Mouse (Mus musculus) ovary, postnatal 14 days (tissue): ENCODE results near the gene Chchd3.

Experiments used
- DNase-seq: peaks from one replicate; pipeline ENCODE4 v3.0.0; 2022; ENCODE audit warnings: low spot score

Gene Chchd3

DNA sequence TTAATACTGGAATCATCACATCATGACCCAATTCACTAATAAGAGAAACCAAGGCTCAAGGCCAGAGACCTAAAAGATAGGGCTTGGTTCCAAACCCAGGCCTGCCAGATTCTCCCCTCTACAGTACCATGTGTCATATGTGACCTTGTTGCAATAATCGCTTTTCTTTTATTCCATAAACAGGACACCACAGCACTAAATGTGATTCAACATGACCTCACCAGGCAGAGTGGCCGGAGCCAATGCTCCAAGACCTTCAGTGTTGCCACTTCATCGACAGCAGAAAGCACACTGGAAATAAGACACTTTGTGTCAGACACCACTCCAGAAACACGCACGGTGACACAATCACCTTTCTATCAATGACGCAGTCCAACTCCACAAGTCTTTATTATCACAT is 258.3 kb downstream of the Chchd3 start:
- DNase-seq, result no peak

DNA sequence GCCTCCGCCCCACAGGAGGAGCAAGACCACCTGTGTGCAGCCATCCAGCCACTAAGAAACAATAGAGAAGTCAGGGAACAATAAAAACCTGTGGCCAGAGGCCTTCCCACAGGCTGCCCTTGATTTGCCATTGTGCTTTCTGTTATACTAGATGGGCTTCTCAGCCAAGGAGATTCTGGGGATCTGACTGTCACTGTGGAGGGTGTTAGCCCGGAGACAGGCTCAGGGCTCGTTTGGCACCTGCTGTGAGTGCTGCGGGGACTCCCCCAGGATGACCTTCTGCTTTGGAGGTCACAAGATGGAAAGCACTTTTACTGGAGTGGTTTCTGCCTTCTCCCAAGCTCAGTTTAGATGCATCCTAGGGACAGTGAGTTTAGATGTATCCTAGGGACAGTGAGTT is 262.5 kb downstream of the Chchd3 start:
- DNase-seq, result no peak

DNA sequence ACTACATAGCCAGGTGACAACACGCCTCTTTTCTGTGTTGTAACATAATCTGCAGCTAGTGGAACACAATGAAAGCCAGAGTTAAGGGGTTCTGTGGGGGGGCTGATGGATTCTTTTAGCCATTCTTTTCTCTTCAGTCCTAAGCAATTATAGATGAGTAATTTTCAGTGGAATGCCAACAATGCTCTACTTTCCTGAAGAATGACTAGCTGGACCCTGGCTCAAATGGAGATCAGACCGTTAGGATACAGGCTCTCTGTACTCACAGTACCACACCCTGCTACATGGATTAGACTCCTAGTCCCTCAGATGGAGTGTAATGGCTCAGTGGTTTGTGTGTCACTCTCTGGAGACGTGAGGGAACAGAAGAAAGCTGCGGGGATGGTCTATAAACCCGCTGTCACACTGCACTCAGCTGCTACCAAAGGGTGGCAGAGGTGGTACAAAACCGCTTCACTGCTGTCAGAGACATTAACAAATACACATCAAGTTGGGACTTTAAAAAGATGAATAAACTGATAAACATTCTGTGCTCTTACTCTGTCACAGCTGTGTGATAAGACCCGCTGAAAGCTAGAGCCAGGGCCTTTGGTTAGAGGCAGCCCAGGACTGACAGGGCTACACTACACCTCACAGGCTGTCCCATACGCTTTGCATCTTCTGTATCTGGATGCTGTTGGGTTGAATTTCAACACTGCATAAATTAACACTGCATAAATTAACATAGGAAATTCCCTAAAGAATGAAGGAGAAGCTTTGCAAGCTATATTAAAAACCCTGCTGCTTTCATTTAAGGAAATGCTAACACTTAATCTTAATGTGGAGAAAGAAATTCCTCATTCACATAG is 264.2 kb downstream of the Chchd3 start:
- no peak for DNase-seq

DNA sequence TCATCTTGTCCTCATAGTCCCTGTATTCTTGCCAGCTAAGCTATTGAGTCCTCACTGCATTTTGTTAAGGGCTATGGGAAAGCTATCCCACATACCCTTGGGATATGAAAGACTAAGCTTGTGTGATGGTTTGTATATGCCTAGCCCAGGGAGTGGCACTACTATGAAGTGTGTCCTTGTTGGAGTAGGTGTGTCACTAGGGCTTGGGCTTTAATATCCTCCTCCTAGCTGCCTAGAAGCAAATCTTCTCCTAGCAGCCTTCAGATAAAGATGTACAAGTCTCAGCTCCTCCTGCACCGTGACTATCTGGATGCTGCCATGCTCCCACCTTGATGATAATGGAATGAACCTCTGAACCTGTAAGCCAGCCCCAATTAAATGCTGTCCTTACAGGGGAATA is 266.5 kb downstream of the Chchd3 start:
- no peak for DNase-seq

DNA sequence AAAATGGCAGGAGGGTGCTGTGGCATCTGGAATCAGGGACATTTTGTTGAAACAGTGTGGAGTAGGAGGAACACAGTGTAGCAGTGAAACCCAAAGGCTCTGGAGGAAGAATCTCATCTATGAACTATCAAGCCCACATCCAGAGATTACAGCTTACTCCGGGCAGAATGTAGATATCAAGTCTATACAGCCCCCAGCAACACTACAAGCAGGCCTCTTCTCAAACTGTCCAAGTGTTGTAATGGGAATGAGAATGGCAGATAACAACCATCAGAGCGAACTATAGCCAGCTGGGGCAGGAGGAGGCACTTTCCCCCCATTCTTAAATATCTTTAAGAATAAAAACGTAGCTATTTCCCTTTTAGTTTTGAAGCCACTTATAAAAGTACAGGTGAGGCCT is 266.9 kb downstream of the Chchd3 start:
- DNase-seq, result no peak

DNA sequence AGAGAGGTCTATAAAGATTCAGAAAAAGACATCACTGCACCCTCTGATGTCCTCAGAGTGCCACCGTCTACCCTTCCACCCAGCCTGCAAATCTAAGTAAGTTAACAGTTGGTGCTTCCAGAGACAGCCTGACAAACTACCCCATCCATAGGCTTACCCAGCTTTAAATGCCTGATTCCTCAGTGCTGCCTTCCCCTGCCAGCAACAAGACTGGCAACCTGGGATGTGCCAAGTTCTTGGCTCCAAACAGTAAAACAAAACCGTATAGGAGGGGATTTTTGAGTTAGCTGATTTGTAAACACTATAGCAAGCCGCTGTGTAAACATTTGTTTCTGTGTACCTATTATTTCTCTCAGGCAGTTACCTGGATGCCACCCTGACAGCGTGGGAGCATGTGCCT is 269.6 kb downstream of the Chchd3 start:
- DNase-seq, result no peak

DNA sequence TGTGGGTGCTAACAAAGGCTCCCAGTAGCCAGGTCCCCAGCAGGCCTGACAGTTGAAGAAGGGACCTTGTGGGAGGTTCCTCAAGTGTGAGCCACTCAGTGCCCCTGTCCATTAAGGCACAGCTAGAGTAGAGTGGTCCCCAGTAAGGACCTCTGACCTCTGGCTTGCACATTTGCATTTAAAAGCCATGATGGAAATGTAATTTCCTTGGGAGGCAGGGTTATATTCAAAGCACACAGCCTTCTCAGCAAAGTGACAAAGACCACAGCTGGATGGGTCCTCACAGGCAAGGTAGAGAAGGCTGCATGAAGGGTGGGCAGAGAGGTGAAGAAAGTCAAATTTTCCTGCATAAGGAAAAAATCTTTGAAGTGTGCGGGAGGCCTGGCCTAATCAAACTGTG is 272.7 kb downstream of the Chchd3 start:
- DNase-seq, result no peak

DNA sequence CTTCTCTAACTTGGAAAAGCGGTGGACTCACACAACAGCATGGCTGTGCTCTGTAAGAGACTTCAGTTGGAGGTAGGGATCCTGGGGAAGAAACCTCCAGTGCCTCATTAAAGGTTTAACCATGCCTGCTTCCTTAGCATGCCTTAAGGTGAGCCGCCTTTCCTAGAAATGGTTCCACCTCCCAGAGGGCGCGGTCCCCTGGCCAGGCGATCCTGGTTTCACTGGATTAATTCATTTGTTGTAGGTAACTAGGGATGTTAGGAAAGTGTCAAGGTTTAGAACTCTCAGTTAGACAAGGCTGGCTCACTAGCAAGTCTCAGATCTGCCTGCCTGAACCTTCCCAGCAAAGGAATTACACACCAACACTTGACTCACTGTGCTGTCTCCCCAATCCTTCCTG is 273.9 kb downstream of the Chchd3 start:
- DNase-seq, result no peak

DNA sequence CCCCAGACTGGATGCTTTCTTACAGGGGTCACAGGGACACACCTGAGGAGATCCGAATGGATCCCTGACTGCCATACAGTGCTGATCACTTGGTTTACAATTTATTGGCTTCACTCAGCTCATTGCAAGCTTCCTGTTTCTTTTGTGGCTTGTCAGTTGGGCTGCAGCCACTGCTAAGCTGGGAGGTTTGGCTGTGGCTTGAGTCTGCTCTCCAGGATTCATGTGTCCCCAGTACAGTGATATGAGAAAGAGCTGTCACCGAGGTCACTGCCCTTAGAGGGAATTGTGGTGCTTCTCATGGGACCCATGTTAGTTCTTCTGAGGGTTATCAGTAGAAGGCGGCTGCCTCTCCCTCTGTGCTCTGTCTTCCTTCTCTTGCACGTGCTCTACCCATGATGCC is 277.0 kb downstream of the Chchd3 start:
- DNase-seq, result no peak

DNA sequence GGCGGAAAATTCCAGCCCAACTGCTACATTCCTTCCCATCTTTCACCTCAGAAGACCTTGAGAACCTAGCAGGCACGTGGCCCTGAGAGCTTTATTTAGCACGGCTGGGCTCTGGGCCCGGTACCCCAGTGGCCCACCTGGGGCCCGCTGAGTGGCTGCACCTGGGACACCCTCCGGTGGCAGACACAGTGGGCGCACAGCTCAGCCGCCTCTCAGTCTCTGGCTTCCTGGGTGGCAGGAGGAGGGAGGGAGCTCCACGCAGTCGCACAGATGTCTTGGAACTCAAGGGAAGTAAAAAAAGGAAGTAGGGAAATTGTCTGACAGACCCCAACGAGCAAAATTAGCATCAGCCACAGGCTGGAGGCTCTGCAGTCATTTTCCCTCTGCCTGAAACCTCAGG is 279.5 kb downstream of the Chchd3 start:
- no peak for DNase-seq

DNA sequence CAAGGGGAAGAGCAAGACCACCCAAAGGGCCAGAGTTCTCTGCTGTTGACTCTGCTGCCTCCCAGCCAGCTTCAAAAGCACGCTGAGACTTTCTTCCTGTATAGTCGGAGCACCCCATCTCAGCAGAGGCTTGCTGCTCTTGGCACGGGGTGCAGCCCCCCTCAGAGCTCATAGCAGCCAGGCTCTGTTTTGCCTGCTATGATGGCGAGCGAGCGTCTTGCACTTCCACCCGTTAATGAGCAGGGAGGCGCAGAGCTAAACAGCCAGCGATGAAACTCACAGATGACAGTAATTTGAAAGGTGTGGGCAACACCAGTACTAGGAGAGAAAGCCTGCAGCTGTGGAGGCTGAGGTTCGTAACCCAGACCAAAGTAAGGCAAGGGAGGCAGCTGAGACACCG is 283.7 kb downstream of the Chchd3 start:
- no peak for DNase-seq

DNA sequence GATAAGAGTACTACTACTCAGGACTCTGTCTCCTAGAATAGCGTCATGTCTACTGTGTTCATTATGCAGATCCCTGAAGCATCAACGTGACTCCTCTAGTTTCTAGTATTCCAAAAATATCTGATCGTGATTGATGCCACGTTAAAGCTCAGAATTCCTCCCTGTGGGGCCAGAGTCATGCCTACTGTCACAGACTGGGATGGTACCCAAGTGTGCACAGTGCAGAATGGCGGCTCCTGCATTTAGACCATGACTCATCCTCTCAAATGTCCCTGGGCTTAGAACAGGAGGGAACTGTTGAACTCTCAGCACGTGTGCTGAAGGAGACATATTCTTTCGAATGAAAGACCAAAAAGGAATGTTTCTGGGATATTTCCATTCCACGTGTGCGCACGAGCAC is 305.5 kb downstream of the Chchd3 start:
- no peak for DNase-seq

DNA sequence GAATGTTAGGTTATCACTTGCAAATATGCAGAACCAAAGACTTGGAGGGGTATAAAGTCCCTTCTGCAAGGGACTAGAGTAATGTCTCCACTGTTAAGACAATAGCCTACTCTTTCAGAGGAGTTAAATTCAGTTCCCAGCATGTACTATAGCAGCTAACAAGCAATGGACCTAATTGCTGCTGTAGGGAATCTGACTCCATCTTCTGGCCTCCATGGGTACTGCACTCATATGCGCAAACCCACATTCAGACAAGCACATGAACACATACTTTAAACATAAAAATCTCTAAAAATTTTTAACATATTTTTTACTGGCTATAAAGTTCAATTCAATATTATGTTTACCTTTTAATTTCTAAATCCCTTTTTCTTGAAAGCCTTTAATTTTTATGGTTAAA is 310.2 kb downstream of the Chchd3 start:
- no peak for DNase-seq

DNA sequence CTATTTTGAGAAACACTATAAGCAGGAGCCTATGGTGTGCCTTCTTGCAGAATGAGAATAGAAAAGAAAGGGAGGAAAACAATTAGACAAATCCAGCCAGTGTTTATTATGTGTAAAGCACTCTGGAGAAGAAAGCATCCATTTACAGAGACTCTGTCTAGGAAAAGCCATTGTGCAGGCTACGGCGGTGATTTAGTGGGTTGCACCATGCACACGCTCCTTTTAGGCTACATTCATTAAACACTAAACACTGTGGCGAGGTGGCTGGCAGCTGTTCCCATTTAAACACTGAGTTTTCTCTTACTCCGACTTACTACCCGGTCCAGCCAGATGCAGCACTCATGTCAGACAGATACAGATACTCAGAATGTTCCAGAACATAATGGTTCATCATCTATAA is 311.3 kb downstream of the Chchd3 start:
- no peak for DNase-seq

DNA sequence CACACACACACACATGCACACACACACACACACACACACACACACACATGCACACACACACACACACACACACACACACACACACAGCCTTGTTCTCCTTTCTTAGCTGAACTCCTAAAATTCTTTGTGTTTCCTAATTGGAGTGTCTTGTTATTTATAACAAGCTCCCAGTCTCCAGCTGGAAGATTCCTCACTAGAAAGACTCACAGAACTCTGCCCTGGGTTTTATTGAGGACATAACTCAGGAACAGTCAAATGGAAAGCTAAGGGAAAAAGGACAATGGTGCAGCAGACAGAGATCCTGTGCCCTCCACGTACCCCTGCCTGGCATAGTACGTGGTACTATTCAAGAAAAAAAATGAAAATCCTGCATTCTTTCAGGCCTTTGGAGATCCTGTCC is 312.7 kb downstream of the Chchd3 start:
- DNase-seq, result no peak
